Mouse (Mus musculus) midbrain, embryonic 11.5 days (tissue): Measurements from ENCODE around the gene Slc17a2. TPM values are rescaled to one million over a fixed set of nuclear protein-coding genes. Genes with fewer than 3 reads are reported as not detected.

ENCODE experiments used
- ATAC-seq: fragments of 200-750 bp; cut with Nextera tagmentation; 2 replicates; pipeline ENCODE4 v1.8.0; 2017; ENCODE audit warnings: moderate TSS enrichment, moderate library complexity; ENCODE audit not compliant: low FRiP score
- DNase-seq: peaks from one replicate; pipeline ENCODE4 v3.0.0; 2015; ENCODE audit warnings: low spot score; ENCODE audit errors: missing footprints
- H3K27ac ChIP-seq: fragments of 300-500 bp; sonication (generic); 2 replicates; pipeline ENCODE4 v1.5.1; 2014; ENCODE audit warnings: low read depth, low read length
- H3K27me3 ChIP-seq: fragments of 300-500 bp; sonication (generic); 2 replicates; pipeline ENCODE4 v1.6.1; 2014; ENCODE audit warnings: mild to moderate bottlenecking, low read length, moderate library complexity, mixed read lengths; ENCODE audit not compliant: control insufficient read depth, insufficient read depth
- H3K36me3 ChIP-seq: fragments of 300-500 bp; sonication (generic); 2 replicates; pipeline ENCODE4 v1.6.1; 2014; ENCODE audit warnings: mild to moderate bottlenecking, low read length, moderate library complexity, mixed read lengths; ENCODE audit not compliant: control insufficient read depth, insufficient read depth
- H3K4me1 ChIP-seq: fragments of 300-500 bp; sonication (generic); 2 replicates; pipeline ENCODE4 v1.6.1; 2014; ENCODE audit warnings: low read length; ENCODE audit not compliant: control insufficient read depth, insufficient read depth
- H3K4me2 ChIP-seq: fragments of 300-500 bp; sonication (generic); 2 replicates; pipeline ENCODE4 v1.6.1; 2014; ENCODE audit warnings: mild to moderate bottlenecking, moderate library complexity
- H3K4me3 ChIP-seq: fragments of 300-500 bp; sonication (generic); 2 replicates; pipeline ENCODE4 v1.5.1; 2014; ENCODE audit warnings: low read depth, low read length
- H3K9ac ChIP-seq: fragments of 300-500 bp; sonication (generic); 2 replicates; pipeline ENCODE4 v1.6.1; 2014; ENCODE audit warnings: low read length
- H3K9me3 ChIP-seq: fragments of 300-500 bp; sonication (generic); 2 replicates; pipeline ENCODE4 v1.6.1; 2016; ENCODE audit warnings: low read length; ENCODE audit not compliant: control insufficient read depth
- WGBS: fragments of 180-500 bp; shearing (Covaris S2); extraction: QIAGEN DNeasy Blood & Tissue Kit; methylation state at CpG from one replicate; pipeline ENCODE4 v1.1.7; 2014; 5-methylcytosine and 5-hydroxymethylcytosine counted together
- polyA plus RNA-seq: library from polyadenylated mRNA; unstranded; fragments of >200 nt; fragmentation: Nextera tagmentation; extraction: Ambion mirVana; gene quantifications from 2 replicates; pipeline ENCODE4 v1.2.1, GENCODE M21; 2014

The Slc17a2 gene
- not detected in 2 replicates for polyA plus RNA-seq

DNA sequence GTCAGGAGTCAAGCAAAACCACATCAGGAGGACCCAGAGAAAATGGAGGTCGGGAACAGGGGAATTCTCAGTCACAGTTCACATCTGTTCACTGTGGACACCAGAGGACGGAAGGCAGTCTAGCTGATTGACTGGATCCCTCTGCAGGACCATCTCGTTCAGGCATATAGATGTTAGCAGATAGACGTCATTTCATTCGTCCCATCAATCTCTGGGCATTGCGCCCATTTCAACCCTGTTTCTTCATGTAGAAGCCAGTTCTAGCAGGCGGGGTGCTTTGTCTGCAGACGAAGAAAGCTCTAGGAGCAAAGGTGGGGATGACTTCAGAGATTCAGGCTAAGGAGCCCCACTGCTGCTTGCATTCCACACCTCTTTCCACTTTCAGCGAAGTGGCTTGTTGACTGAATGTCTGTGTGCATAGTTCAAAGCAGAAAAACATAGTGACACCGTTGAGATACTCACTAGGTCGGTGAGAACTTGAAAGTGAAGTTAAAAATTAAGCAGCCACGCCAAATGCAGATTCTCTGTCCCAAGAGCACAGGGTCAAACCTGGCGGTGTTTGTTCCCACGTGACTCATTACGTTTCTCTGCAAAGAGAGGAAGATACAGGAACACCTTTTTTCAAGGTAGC, at the start of gene Slc17a2:
Slc17a2 (plus strand) TSS at position 572 of the 631 bp plus-strand sequence.
- WGBS = 91% methylated on average over 15 of the region's 15 CpGs
- ATAC-seq = no peak
- DNase-seq = no peak

DNA sequence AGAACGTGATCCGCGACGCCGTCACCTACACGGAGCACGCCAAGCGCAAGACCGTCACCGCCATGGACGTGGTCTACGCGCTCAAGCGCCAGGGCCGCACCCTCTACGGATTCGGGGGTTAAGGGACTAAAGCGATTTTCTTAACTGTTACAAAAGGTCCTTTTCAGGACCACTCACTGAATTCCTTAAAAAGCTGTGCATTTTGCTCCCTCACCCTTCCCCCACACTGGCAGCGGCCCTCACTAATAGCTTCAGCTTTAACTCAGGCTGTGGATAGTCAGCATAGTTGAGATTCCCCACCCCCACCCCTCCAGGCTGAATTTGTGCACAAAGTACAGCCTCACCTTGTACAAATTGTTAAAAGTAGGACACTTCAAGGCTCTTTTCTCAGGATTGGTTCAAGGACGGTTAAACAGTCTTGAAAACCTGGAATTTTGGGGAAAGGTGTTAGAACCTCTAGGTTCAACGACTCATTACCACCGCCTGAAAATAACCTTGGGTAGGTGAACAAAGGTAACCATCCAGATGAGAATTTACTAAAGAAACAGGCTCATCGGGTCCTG, 49.5 kb upstream of the Slc17a2 start:
- Histone ChIP-seq H3K36me3 (no peaks in the 10 kb centered on the region), H3K27me3 (no peaks in the 10 kb centered on the region), H3K4me3 (peak overlapping the region; percentile 19), H3K9me3 (no peaks in the 10 kb centered on the region), H3K4me1 (peaks cover 20% of the 10 kb centered on the region), H3K4me2 (peak overlapping the region; percentile 45), H3K27ac (peak overlapping the region; percentile 70), H3K9ac (peak overlapping the region; percentile 71)
- ATAC-seq (no peak; the same call in 1 of the 2 replicates), DNase-seq (peak; percentile 96)
- 2% methylated on average over 13 of the region's 23 CpGs for WGBS

More for the DNA sequence above, at the start of gene Slc17a2:
- Histone ChIP-seq H3K9me3 (no peaks in the 10 kb centered on the region), H3K4me1 (no peaks in the 10 kb centered on the region), H3K4me2 (no peak within 1 kb of the TSS), H3K4me3 (no peak within 1 kb of the TSS), H3K36me3 (no peaks in the 10 kb centered on the region), H3K27ac (no peak within 1 kb of the TSS), H3K27me3 (no peaks in the 10 kb centered on the region), H3K9ac (no peak within 1 kb of the TSS)

DNA sequence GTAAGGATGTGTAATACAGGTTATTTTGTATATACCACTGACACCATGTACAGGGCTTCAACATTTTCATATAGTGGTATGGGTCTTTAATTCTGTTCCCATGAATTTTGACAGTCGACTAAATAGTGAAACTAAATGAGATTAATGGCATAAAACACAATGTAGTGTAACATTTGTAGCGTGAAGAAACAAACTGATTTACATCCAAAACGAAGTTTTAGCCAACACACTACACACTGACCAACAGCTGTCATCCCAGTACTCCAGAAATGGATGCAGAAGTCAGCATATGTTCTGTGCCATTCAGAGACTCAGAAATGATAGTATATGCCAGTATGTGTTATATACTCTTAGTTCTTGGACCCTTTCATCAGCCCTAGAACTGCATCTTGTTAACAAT, 48.9 kb upstream of the Slc17a2 start:
- H3K4me1 ChIP-seq = peaks cover 18% of the 10 kb centered on the region
- no peak for ATAC-seq
- DNase-seq = peak; percentile 87
- no peak overlapping the region for H3K4me3 ChIP-seq
- H3K9me3 ChIP-seq = no peaks in the 10 kb centered on the region
- WGBS = 52% methylated on average over 3 of the region's 3 CpGs
- H3K4me2 ChIP-seq = peak overlapping the region; percentile 45; the same call in 1 of the 2 replicates
- no peaks in the 10 kb centered on the region for H3K36me3 ChIP-seq
- H3K27ac ChIP-seq = no peak overlapping the region
- H3K27me3 ChIP-seq = no peaks in the 10 kb centered on the region
- no peak overlapping the region for H3K9ac ChIP-seq

DNA sequence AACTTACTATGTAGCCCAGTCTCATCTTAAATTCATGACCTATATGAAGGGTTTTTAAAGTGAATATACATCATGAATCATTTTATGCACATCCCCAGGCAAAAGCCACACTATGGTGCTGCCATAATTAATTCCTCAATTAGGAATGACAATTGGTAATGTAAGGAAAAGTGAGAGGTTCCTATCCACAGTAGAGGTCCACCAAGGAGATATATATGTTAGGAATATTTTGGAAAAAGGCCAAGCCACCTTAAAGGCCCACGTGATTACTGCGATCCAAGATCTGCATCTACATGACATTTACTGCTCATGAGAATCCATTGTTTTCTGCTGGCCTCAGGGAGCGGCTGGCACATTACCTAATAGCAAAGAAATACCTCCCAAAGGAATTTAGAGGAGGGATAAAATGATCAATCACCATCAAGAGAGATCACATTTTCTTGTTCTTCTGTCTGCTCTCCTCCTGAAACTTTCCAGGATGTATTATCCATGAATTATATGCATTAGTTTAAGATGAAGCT, 47.5 kb upstream of the Slc17a2 start:
- H3K27me3 ChIP-seq = no peaks in the 10 kb centered on the region
- H3K4me2 ChIP-seq = no peak overlapping the region
- WGBS = 85% methylated on average over 3 of the region's 3 CpGs
- H3K9ac ChIP-seq = no peak overlapping the region
- ATAC-seq (no peak), DNase-seq (peak; percentile 90)
- H3K27ac ChIP-seq = no peak overlapping the region
- peaks cover 24% of the 10 kb centered on the region for H3K4me1 ChIP-seq
- H3K4me3 ChIP-seq = no peak overlapping the region
- H3K9me3 ChIP-seq = no peaks in the 10 kb centered on the region
- H3K36me3 ChIP-seq = no peaks in the 10 kb centered on the region

DNA sequence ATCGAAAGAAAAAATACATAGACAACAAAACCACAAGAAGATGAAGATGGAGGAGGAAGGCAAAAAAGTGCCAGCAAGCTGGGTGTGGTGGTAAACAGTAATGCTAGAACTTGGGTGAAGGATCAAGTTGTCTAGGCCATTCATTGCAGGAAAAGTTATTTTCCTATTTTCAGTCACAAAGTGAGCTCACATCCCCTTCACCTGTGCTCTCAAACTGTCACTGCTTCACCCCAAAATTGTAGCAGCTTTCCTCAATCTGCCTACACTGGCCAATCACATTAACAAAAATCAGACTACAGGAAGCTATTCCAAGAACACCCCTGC, 46.9 kb upstream of the Slc17a2 start:
- no peaks in the 10 kb centered on the region for H3K36me3 ChIP-seq
- peak overlapping the region; percentile 82 for H3K4me2 ChIP-seq
- peaks cover 26% of the 10 kb centered on the region for H3K4me1 ChIP-seq
- H3K9ac ChIP-seq = peak overlapping the region; percentile 73; the same call in 1 of the 2 replicates
- DNase-seq = no peak
- H3K9me3 ChIP-seq = no peaks in the 10 kb centered on the region
- H3K27me3 ChIP-seq = no peaks in the 10 kb centered on the region
- whole genome bisulfite sequencing = 79% methylated on average over 1 of the region's 1 CpGs
- H3K4me3 ChIP-seq = peak overlapping the region; percentile 37; the same call in 1 of the 2 replicates
- ATAC-seq = no peak
- no peak overlapping the region; the same call in 1 of the 2 replicates for H3K27ac ChIP-seq

DNA sequence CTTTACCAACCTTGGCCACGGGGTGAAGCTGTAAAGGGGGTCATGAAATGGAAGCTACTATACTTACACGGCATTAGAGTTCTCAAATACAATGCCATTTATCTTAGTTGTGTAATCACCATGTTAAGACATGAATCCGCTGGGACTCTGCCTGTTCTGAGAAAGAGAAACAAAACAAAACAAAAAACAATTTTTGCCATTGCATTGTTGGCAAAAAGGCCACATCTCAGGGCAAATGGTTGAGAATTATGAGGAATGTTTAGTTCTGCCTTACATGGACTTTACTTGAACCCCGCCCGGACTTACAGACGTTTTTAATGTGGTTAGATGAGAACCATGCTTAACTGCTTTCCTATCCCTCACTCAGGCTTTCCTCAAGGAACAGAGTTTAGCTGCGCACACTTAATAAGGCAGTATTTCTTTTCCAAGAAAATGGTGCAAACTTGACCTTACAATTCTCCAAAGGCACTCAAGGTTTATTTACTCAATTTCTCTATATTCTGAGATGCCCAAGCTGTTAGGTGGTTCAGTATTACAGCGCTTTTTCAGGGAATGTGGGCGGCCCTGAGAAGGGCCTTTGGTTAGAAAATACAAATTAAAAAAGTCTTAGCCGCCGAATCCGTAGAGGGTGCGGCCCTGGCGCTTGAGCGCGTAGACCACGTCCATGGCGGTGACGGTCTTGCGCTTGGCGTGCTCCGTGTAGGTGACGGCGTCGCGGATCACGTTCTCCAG, 46.4 kb upstream of the Slc17a2 start:
- Histone ChIP-seq H3K9ac (peak overlapping the region; percentile 73), H3K27ac (peak overlapping the region; percentile 83), H3K36me3 (no peaks in the 10 kb centered on the region), H3K4me1 (peaks cover 26% of the 10 kb centered on the region), H3K9me3 (no peaks in the 10 kb centered on the region), H3K4me2 (peak overlapping the region; percentile 82), H3K27me3 (no peaks in the 10 kb centered on the region), H3K4me3 (peak overlapping the region; percentile 37)
- WGBS = 3% methylated on average over 20 of the region's 27 CpGs
- DNase-seq (peak; percentile 94), ATAC-seq (no peak; the same call in 1 of the 2 replicates)

DNA sequence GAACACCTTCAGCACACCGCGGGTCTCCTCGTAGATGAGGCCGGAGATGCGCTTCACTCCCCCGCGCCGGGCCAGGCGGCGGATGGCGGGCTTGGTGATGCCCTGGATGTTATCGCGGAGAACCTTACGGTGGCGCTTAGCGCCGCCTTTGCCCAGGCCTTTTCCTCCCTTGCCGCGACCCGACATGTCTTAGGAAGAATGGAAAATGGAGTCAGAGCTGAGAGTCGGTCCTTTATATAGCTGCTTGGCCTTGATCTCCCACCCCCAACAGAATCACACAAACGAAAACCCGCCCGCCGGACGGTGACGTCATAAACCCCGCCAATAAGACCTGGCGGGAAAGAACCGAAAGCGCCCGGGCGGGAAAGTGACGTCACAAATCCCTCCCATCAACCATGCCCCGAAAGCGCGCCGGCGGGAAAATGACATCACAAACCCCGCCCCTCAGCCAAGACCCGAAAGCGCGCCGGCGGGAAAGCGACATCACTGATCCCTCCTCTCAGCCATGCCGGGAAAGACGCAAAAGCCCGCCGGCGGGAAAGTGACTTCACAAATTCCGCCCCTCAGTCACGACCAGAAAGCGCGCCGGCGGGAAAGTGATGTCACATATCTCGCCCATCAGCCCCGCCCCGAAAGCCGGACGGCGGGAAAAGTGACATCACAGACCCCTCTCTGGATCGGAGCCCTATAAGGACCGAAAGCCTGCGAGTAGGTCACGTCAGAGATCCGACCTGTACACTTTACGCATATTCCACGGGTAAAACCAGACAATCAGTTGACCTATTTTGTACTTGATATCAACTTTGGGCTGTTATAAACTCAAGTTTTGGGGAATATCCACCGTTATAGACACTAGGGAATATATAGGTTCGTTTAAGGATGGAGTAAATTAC, 45.6 kb upstream of the Slc17a2 start, which contains the start of gene Hist1h4a:
Hist1h4a (minus strand) TSS at position 259 of the 893 bp plus-strand sequence.
- Histone ChIP-seq H3K9ac (peak within 1 kb of the TSS; percentile 73), H3K4me2 (peak within 1 kb of the TSS; percentile 82), H3K4me3 (peak within 1 kb of the TSS; percentile 37), H3K27ac (peak within 1 kb of the TSS; percentile 83), H3K9me3 (no peaks in the 10 kb centered on the region), H3K36me3 (no peaks in the 10 kb centered on the region), H3K27me3 (no peaks in the 10 kb centered on the region), H3K4me1 (peaks cover 26% of the 10 kb centered on the region)
- DNase-seq (peak; percentile 100), ATAC-seq (peak; percentile 81)
- WGBS = under 1% methylated on average over 61 of the region's 72 CpGs
